Mouse (Mus musculus): ENCODE measurements around the gene Zfp704.
"Not testable (repeated sequence)": the region's sequence is repeated elsewhere in the genome, so short reads cannot be mapped to it uniquely, and the experiment has no call there.

The Zfp704 gene

DNA sequence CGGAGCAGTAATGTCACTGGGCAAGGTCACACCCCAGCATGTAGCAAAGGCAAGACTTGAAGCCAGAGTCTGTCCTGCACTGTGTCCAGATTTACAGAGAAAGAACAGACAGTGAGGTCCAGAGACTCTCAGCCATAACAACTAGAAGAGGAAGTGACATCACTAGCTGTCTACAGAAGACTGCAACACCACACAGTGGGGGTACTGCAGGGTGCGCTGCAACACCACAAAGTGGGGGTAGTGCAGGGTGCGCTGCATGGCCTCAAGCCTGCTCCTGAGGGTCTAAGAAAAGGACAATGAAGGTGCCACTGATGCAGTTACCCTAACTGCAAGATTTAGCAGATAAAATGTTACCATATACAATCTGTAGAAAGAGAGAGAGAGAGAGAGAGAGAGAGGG, 11.8 kb downstream of the Zfp704 start:
- DNase-seq (ENCODE audit: low spot score): no peak

GRCm38 (mm10) chr3:9594457-9594856, 15.4 kb downstream of the Zfp704 start:
- no peak for DNase-seq (ENCODE audit: low spot score)

DNA sequence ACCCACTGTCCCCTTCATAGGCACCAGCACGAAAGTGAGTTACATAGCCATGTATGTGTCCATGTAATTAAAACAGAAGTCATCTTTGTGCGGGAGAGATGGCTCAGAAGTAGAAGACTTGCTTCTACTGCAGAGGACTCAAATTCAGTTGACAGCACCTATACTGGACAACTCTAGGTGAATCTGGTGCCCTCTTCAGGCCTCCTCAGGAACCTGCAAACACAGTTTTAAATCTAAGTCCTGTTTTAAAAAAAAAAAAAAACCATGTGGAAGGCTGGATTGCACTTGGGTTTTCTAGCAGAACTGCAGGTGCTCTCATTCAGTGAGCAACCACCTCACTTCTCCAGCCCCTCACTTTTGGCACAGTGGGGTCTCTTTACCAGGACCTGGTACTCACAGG, 16.1 kb downstream of the Zfp704 start:
- no peak for DNase-seq (ENCODE audit: low spot score)

- DNase-seq (ENCODE audit: low spot score): no peak
These were observed 18.3 kb downstream of the Zfp704 start for GRCm38 (mm10) chr3:9591416-9592110.

- no peak for DNase-seq (ENCODE audit: low spot score)
These were observed 21.2 kb downstream of the Zfp704 start for GRCm38 (mm10) chr3:9588635-9589034.

DNA sequence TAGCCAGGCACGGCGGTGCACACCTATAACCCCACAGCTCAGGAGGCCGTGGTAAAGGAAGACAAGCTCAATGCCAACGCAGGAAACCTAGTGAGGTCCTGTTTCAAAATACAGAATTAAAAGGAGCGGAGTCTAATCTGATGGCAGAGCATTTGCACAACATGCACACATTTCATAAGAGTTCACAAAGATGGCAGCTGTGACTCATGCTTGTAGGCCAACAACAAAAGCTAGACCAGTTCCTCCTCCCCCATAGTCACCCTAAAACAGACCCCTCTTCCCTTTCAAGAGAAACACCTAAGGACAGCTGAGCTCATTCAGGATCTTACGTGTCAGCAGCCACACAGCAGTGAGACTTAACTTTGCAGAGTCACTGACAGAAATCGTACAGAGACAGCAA, 22.6 kb downstream of the Zfp704 start:
- DNase-seq (ENCODE audit: low spot score): no peak

- DNase-seq (ENCODE audit: low spot score): no peak
These were observed 26.4 kb downstream of the Zfp704 start for GRCm38 (mm10) chr3:9583516-9583915.

DNA sequence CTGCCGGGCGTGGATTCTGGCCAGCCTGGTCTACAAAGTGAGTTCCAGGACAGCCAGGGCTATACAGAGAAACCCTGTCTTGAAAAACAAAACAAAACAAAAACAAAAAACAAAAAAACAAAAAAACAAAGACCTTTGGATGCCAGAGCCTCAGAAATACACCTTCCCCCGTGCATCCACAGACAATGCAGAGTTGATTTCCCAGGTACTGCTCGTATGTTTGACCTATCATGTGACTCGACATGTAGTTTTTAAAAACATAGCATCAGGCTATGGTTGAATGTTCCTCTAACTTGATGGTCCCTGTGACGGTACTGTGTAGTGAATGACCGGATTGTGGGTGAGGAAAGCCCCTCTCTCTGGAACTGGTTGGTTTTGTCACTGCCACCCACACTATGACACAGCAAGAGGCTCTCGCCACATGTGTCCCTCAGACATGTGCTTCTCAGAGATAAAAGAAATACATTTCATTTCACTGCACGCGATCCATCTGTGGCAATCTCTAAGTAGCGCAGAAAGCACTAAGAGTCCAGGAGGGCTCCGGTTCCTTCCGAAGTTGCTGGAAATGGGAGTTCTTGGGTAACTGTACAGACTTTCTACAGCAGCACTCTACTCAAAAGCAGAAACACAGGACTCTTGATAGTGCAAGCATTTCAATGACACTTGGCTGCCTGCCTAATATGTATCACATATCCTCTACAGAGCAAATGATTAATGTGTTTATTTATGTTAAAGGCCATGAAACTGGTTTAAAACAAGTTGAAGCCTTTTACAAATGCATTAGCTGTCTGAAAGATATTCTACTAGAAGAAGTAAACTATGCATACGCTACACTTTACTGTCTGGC, 28.7 kb downstream of the Zfp704 start:
- no peak for DNase-seq (ENCODE audit: low spot score)

DNA sequence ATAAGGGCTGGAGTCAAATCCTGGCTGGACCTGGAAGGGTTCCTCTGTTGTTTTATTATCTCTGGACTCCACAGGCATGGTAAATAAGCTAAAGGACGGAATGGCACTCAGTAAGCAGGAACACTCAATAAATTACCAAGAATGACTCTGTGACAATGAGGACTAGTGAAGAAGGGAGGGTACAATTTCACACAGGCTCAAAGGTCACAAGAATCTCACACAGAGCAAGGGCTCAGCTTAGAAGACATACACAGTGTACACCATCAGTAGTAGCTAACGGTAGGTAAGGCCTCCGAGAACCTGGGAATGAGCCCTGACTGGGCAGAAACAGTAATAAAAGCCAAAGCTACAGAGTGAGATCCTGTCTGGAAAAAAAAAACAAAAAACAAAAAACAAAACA, 29.8 kb downstream of the Zfp704 start:
- DNase-seq (ENCODE audit: low spot score): no peak

- no peak for DNase-seq (ENCODE audit: low spot score)
These were observed 30.7 kb downstream of the Zfp704 start for GRCm38 (mm10) chr3:9579028-9579643.

- no peak for DNase-seq (ENCODE audit: low spot score)
These were observed 33.0 kb downstream of the Zfp704 start for GRCm38 (mm10) chr3:9576872-9577271.

GRCm38 (mm10) chr3:9574305-9574704, 35.6 kb downstream of the Zfp704 start:
- no peak for DNase-seq (ENCODE audit: low spot score)

DNA sequence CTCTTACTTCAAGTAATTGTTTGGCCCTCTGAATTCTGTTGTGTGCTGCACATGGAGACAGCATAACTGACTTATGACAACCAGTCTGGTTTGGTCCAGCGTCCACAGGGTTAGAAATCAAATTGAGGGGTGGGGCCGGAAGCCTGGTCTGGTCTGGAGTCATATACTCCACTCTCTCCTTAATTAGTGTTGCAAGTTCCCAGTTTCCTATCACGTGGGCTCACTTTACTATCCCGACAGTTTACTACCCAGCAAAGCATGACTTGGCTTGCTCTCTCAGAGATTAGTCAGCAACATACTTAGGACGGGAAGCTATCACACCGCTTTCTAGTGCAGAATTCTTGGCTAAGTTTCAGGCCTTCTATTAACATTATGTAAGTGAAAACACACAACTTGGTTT, 36.3 kb downstream of the Zfp704 start:
- no peak for DNase-seq (ENCODE audit: low spot score)

GRCm38 (mm10) chr3:9572261-9572660, 37.6 kb downstream of the Zfp704 start:
- DNase-seq (ENCODE audit: low spot score): no peak

DNA sequence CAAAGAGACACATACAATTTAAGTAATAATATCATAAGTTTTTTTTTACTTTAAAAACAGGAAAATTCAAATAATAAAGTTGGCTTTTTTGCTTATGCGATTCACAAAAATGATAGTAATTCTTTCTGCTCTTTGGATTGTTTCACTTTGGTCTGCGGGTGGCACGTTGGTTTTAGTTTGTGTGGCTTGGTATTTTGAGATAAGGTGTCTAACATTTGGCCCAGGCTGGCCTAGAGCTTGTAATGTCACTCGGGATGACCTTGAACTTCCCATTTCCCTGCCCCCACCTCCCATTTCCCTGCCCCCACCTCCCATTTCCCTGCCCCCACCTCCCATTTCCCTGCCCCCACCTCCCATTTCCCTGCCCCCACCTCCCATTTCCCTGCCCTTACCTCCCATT, 39.1 kb downstream of the Zfp704 start:
- no peak for DNase-seq (ENCODE audit: low spot score)

DNA sequence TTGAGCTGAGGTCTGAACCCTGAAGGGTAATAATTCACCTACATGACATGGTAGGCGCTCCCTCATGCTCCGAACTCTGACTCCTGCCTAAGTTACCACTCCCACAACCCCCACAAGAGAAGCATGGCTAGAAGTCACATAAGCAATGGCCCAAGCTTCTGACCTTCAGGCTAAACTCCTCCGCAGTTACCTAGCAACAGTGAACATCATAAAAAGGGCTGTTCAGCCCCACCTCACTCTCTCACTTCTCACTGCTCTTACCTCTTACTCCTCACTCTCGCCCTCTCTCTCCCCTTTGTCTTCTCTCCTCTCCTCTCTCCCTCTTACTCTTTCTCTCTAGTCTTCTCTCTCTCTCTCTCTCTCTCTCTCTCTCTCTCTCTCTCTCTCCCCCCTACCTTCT, 40.2 kb downstream of the Zfp704 start:
- not testable (repeated sequence) for DNase-seq (ENCODE audit: low spot score)

GRCm38 (mm10) chr3:9568565-9569228, 41.2 kb downstream of the Zfp704 start:
- DNase-seq (ENCODE audit: low spot score): no peak

- DNase-seq (ENCODE audit: low spot score): no peak
These were observed 41.9 kb downstream of the Zfp704 start for GRCm38 (mm10) chr3:9567948-9568347.

- no peak for DNase-seq (ENCODE audit: low spot score)
These were observed 43.1 kb downstream of the Zfp704 start for GRCm38 (mm10) chr3:9566831-9567230.

- no peak for DNase-seq (ENCODE audit: low spot score)
These were observed 46.3 kb downstream of the Zfp704 start for GRCm38 (mm10) chr3:9563562-9563961.

GRCm38 (mm10) chr3:9562649-9563328, 47.1 kb downstream of the Zfp704 start:
- DNase-seq (ENCODE audit: low spot score): no peak
